Mouse (Mus musculus): ENCODE results near the gene Wfdc3. TPM values are rescaled to one million over a fixed set of nuclear protein-coding genes. Genes with fewer than 3 reads are reported as not detected.

Gene Wfdc3
- polyA plus RNA-seq, 1 experiment from 2014 or later, result 1.0 TPM

DNA sequence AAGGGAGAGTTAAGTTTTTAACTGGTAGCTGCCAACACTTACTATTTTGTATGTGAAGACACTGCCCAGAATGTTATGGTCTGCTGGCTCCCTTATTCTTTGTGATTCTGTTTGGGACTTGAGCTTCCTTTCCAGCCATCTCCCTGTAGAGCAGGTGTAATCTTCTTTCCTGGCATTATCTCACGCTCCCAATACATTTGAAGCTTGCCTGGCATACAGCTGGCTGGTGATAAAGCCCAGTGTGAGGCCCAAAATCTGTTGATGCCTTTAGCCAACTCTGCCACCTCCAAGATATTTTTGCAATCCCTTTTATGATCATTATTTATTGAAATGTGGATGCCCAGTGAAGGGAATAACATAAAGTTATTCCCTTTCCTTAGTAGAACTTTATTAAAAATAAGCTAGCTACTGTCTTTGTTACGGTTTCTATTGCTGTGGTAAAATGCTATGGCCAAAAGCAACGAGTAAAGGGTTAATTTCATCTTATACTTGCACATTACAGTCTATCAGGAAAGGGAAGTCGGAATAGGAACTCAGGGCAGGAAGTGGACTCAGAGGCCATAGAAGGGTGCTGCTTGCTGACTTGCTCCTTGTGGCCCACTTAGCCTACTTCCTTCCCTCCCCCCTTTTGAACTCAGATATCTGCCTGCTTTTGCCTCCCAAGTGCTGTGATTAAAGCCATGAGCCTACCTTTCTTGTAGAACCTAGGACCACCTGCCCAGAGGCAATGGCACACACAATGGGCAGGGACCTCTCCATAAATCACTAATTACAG lies 14.5 kb upstream of the Wfdc3 start:
- Histone ChIP-seq H3K4me2 (peak overlapping the region; percentile 56), H3K4me1 (replicated peaks) (peaks cover 82% of the 10 kb centered on the region), H3K9ac (peak overlapping the region; percentile 68), H3K27me3 (no peaks in the 10 kb centered on the region), H3K9me3 (replicated peaks) (no peaks in the 10 kb centered on the region; the same call in 1 of the 2 replicates), H3K36me3 (peaks cover 89% of the 10 kb centered on the region), H3K4me3 (replicated peaks) (peak overlapping the region; percentile 29), H3K27ac (peak overlapping the region; percentile 98)
- DNase-seq (peak; percentile 78), ATAC-seq (ENCODE audit: low read depth) (peak; percentile 74)
- WGBS (ENCODE audit: insufficient replicate concordance), result 44% methylated on average over 4 of the region's 4 CpGs

DNA sequence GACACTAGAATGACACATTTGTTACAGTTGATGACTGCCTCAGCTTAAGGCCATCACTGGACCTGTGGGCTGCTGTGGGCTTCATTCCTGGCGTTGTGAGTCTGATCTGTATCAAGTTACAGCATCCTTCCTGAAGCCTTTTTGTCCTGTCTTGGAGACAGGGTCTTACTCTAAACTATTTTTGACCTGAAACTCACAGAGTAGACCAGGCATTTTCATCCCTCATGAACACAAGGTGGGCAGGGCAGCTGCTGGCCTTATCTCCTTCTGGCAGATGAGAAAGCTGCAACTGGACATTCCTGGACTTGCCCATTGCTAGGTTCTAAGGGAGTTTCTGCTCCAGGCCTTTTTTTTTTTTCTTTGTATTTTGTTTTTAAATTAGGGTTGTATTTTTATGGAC lies 13.0 kb upstream of the Wfdc3 start:
- Histone ChIP-seq H3K27me3 (no peaks in the 10 kb centered on the region), H3K4me1 (replicated peaks) (peaks cover 89% of the 10 kb centered on the region), H3K4me3 (replicated peaks) (0 out of 2 replicates have a peak overlapping the region, but pooled peaks have one; percentile 4), H3K9ac (peak overlapping the region; percentile 68), H3K4me2 (peak overlapping the region; percentile 56), H3K36me3 (peaks cover 94% of the 10 kb centered on the region), H3K9me3 (replicated peaks) (no peaks in the 10 kb centered on the region; the same call in 1 of the 2 replicates), H3K27ac (peak overlapping the region; percentile 98)
- WGBS (ENCODE audit: insufficient replicate concordance), result 43% methylated on average over 1 of the region's 1 CpGs
- DNase-seq (peak; percentile 67), ATAC-seq (ENCODE audit: low read depth) (peak; percentile 71)

DNA sequence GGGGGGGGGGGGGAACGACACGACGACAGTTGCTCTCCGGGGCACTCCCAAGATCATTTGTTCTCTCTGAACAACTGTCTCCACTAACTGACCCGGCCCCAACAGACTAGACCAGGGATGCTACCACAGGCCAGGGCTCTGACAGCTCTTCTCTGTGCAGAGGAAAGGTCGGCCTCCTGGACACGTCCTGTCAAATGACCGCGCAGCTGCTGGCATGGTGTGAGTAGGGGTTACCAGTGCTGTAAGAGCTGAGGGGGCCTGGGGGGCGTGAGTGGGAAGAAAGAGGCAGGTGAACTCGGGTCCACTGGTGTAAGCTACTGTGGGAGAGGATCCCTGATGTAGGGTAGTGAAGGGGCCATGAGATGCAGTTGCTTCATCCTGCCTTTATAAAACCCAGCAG lies 12.1 kb upstream of the Wfdc3 start:
- Histone ChIP-seq H3K9me3 (replicated peaks) (no peaks in the 10 kb centered on the region; the same call in 1 of the 2 replicates), H3K4me2 (peak overlapping the region; percentile 56), H3K27me3 (no peaks in the 10 kb centered on the region), H3K4me3 (replicated peaks) (no peak overlapping the region), H3K4me1 (replicated peaks) (peaks cover 82% of the 10 kb centered on the region), H3K36me3 (peaks cover 94% of the 10 kb centered on the region), H3K27ac (peak overlapping the region; percentile 98), H3K9ac (peak overlapping the region; percentile 68)
- DNase-seq (no peak), ATAC-seq (ENCODE audit: low read depth) (no peak)
- WGBS (ENCODE audit: insufficient replicate concordance), result 90% methylated on average over 11 of the region's 11 CpGs

DNA sequence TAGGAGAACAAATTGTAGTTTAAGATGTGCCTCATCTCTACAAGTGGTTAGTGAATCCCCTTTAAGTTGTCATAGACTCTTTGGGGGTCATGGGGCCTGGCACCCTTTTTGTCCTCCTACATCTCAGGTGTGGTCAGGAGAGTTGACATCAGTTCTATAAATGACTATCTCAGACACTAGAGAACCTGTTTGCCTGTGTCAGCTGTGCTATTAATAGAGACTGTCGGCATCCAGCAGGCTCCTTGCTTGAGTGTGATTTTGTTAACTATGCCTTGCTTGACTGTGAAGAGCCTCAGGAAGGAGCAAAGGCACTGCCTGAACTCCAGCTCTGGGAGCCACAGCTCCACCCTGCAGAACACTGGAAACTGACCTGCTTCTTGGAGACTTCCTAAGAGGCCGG lies 9.1 kb upstream of the Wfdc3 start:
- Histone ChIP-seq H3K9me3 (replicated peaks) (no peaks in the 10 kb centered on the region; the same call in 1 of the 2 replicates), H3K4me3 (replicated peaks) (no peak overlapping the region), H3K9ac (peak overlapping the region; percentile 39; the same call in 1 of the 2 replicates), H3K36me3 (peaks cover 97% of the 10 kb centered on the region), H3K27ac (peak overlapping the region; percentile 98), H3K4me1 (replicated peaks) (peaks cover 55% of the 10 kb centered on the region), H3K27me3 (no peaks in the 10 kb centered on the region), H3K4me2 (no peak overlapping the region)
- no peak for DNase-seq
- WGBS (ENCODE audit: insufficient replicate concordance), result 80% methylated on average over 2 of the region's 2 CpGs
- ATAC-seq (ENCODE audit: low read depth), result no peak

DNA sequence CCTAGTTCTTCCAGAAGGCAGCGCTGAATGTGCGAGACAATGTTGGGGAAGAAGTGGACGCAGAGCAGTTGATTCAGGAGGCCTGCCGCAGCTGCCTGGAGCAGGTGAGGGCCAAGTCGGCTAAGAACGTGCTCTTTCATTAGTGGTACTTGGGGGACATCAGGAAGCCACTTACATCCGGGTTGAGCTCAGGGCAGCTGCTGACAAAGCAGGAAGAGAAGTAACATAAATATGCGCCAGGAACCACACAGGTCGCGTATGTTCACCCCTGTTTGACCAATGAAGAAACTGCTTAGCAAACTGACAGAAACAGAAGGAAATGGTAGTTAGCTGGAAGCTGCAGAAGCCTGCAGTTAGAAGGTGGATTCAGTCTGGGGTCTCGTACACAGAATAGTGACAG lies 8.4 kb upstream of the Wfdc3 start:
- ATAC-seq (ENCODE audit: low read depth) (no peak), DNase-seq (no peak)
- H3K9ac ChIP-seq, result 0 out of 2 replicates have a peak overlapping the region, but pooled peaks have one; percentile 27
- no peaks in the 10 kb centered on the region; the same call in 1 of the 2 replicates for H3K9me3 ChIP-seq (replicated peaks)
- H3K27me3 ChIP-seq, result no peaks in the 10 kb centered on the region
- peak overlapping the region; percentile 98; the same call in 1 of the 2 replicates for H3K27ac ChIP-seq
- WGBS (ENCODE audit: insufficient replicate concordance), result 67% methylated on average over 11 of the region's 11 CpGs
- no peak overlapping the region for H3K4me3 ChIP-seq (replicated peaks)
- H3K4me1 ChIP-seq (replicated peaks), result peaks cover 51% of the 10 kb centered on the region
- H3K36me3 ChIP-seq, result peaks cover 97% of the 10 kb centered on the region
- H3K4me2 ChIP-seq, result no peak overlapping the region

- no peak for DNase-seq
- H3K9me3 ChIP-seq (replicated peaks), result no peaks in the 10 kb centered on the region; the same call in 1 of the 2 replicates
- WGBS (ENCODE audit: insufficient replicate concordance), result 90% methylated on average over 2 of the region's 2 CpGs
- H3K9ac ChIP-seq, result no peak overlapping the region
- no peak overlapping the region for H3K4me2 ChIP-seq
- peaks cover 50% of the 10 kb centered on the region for H3K4me1 ChIP-seq (replicated peaks)
- no peak overlapping the region for H3K4me3 ChIP-seq (replicated peaks)
- peaks cover 99% of the 10 kb centered on the region for H3K36me3 ChIP-seq
- H3K27me3 ChIP-seq, result no peaks in the 10 kb centered on the region
- ATAC-seq (ENCODE audit: low read depth), result no peak
- peak overlapping the region; percentile 40; the same call in 1 of the 2 replicates for H3K27ac ChIP-seq
These were observed 6.7 kb upstream of the Wfdc3 start for GRCm38 (mm10) chr2:164752454-164752853.

- Histone ChIP-seq H3K9ac (peak overlapping the region; percentile 97; the same call in 1 of the 2 replicates), H3K4me1 (replicated peaks) (peaks cover 50% of the 10 kb centered on the region), H3K27ac (peak overlapping the region; percentile 89), H3K36me3 (peaks cover 67% of the 10 kb centered on the region), H3K4me3 (replicated peaks) (no peak overlapping the region), H3K9me3 (replicated peaks) (no peaks in the 10 kb centered on the region), H3K4me2 (peak overlapping the region; percentile 93), H3K27me3 (0 out of 2 replicates have a peak, but pooled peaks cover 3% of the 10 kb centered on the region)
- no peak for DNase-seq
- ATAC-seq (ENCODE audit: low read depth), result no peak
- WGBS (ENCODE audit: insufficient replicate concordance), result 85% methylated on average over 6 of the region's 6 CpGs
These were observed 3.3 kb upstream of the Wfdc3 start for GRCm38 (mm10) chr2:164748991-164749390.

DNA sequence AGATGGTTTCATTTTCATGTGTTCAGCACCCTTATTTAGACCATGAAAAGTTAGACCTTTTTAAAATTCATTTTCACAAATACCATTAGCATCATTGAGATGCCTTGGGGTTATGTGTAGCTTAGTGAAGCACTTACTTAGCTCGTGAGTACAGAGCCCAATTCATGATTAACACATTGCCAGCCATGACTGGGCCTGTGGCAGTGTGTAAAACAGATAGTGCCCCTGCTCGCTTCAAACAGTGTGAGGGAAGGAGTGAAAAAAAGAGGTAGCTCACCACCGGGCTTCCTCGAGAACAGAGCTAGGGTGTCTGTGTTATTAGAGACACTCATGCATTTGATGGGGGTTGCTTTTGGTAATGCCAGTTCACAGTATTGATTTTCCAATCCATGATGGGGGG lies 2.5 kb upstream of the Wfdc3 start:
- H3K9me3 ChIP-seq (replicated peaks), result no peaks in the 10 kb centered on the region
- peak overlapping the region; percentile 91 for H3K4me3 ChIP-seq (replicated peaks)
- peaks cover 52% of the 10 kb centered on the region for H3K4me1 ChIP-seq (replicated peaks)
- peak; percentile 43 for ATAC-seq (ENCODE audit: low read depth)
- peak overlapping the region; percentile 93 for H3K4me2 ChIP-seq
- WGBS (ENCODE audit: insufficient replicate concordance), result 61% methylated on average over 4 of the region's 4 CpGs
- peak overlapping the region; percentile 97 for H3K9ac ChIP-seq
- H3K27me3 ChIP-seq, result 0 out of 2 replicates have a peak, but pooled peaks cover 10% of the 10 kb centered on the region
- no peak for DNase-seq
- peak overlapping the region; percentile 89 for H3K27ac ChIP-seq
- H3K36me3 ChIP-seq, result peaks cover 59% of the 10 kb centered on the region

- Histone ChIP-seq H3K27me3 (0 out of 2 replicates have a peak, but pooled peaks cover 20% of the 10 kb centered on the region), H3K9ac (peak overlapping the region; percentile 97), H3K36me3 (peaks cover 44% of the 10 kb centered on the region), H3K9me3 (replicated peaks) (no peaks in the 10 kb centered on the region), H3K4me3 (replicated peaks) (peak overlapping the region; percentile 91), H3K4me2 (peak overlapping the region; percentile 93), H3K27ac (peak overlapping the region; percentile 89), H3K4me1 (replicated peaks) (peaks cover 51% of the 10 kb centered on the region)
- ATAC-seq (ENCODE audit: low read depth), result peak; percentile 32
- no peak for DNase-seq
- 32% methylated on average over 8 of the region's 8 CpGs for WGBS (ENCODE audit: insufficient replicate concordance)
These were observed 962 bp upstream of the Wfdc3 start for GRCm38 (mm10) chr2:164746693-164747092.

GRCm38 (mm10) chr2:164744987-164745386 lies 744 bp downstream of the Wfdc3 start:
- 48% methylated on average over 13 of the region's 13 CpGs for WGBS (ENCODE audit: insufficient replicate concordance)
- H3K4me1 ChIP-seq (replicated peaks), result peaks cover 51% of the 10 kb centered on the region
- ATAC-seq (ENCODE audit: low read depth), result no peak
- H3K9ac ChIP-seq, result peak overlapping the region; percentile 97
- peak overlapping the region; percentile 93 for H3K4me2 ChIP-seq
- H3K27me3 ChIP-seq, result 0 out of 2 replicates have a peak, but pooled peaks cover 28% of the 10 kb centered on the region
- peak overlapping the region; percentile 91 for H3K4me3 ChIP-seq (replicated peaks)
- peak overlapping the region; percentile 89 for H3K27ac ChIP-seq
- no peaks in the 10 kb centered on the region for H3K9me3 ChIP-seq (replicated peaks)
- no peak for DNase-seq
- H3K36me3 ChIP-seq, result peaks cover 28% of the 10 kb centered on the region

GRCm38 (mm10) chr2:164739876-164740275 lies 5.9 kb downstream of the Wfdc3 start:
- 52% methylated on average over 7 of the region's 7 CpGs for WGBS (ENCODE audit: insufficient replicate concordance)
- no peak overlapping the region for H3K9ac ChIP-seq

More at GRCm38 (mm10) chr2:164739876-164740275, 5.9 kb downstream of the Wfdc3 start:
- Histone ChIP-seq H3K27me3 (peaks cover 39% of the 10 kb centered on the region; the same call in 1 of the 2 replicates), H3K27ac (no peak overlapping the region), H3K9me3 (replicated peaks) (no peaks in the 10 kb centered on the region), H3K4me2 (no peak overlapping the region), H3K4me1 (replicated peaks) (peaks cover 14% of the 10 kb centered on the region), H3K36me3 (no peaks in the 10 kb centered on the region), H3K4me3 (replicated peaks) (no peak overlapping the region)
- DNase-seq (no peak), ATAC-seq (ENCODE audit: low read depth) (no peak)

Measured in liver, embryonic 13.5 days (tissue).